Mouse (Mus musculus) limb, embryonic 10.5 days (tissue): ENCODE data around the gene Ankrd12. TPM values are rescaled to one million over a fixed set of nuclear protein-coding genes. Genes with fewer than 3 reads are reported as not detected.
A peak's percentile ranks its signal among the peaks of the same experiment; 100 is the strongest.

Source experiments
- DNase-seq: peaks from one replicate; pipeline ENCODE4 v3.0.0-alpha.2; 2017; ENCODE audit warnings: low spot score
- H3K27ac ChIP-seq: fragments of 300-500 bp; sonication (generic); 2 replicates; pipeline ENCODE4 v1.5.1; 2016; ENCODE audit warnings: mild to moderate bottlenecking
- H3K27me3 ChIP-seq: fragments of 300-500 bp; sonication (generic); 2 replicates; pipeline ENCODE4 v1.6.1; 2016; ENCODE audit warnings: low read depth, mild to moderate bottlenecking; ENCODE audit not compliant: poor library complexity, severe bottlenecking
- H3K36me3 ChIP-seq: fragments of 300-500 bp; sonication (generic); 2 replicates; pipeline ENCODE4 v1.6.1; 2016; ENCODE audit warnings: mild to moderate bottlenecking, moderate library complexity
- H3K4me1 ChIP-seq: fragments of 300-500 bp; sonication (generic); 2 replicates; pipeline ENCODE4 v1.6.1; 2016
- H3K4me3 ChIP-seq: fragments of 300-500 bp; sonication (generic); 2 replicates; pipeline ENCODE4 v1.5.1; 2016; ENCODE audit warnings: mild to moderate bottlenecking, moderate library complexity
- H3K9me3 ChIP-seq: fragments of 300-500 bp; sonication (generic); replicated peaks from 2 replicates; pipeline ENCODE4 v1.6.1; 2016; ENCODE audit warnings: mild to moderate bottlenecking
- WGBS: fragments of 180-500 bp; shearing (Covaris S2); methylation state at CpG from one replicate; pipeline ENCODE4 v1.1.7; 2016; 5-methylcytosine and 5-hydroxymethylcytosine counted together
- polyA plus RNA-seq: library from polyadenylated mRNA; unstranded; fragments of >200 nt; fragmentation: Nextera tagmentation; extraction: Ambion mirVana; gene quantifications from 2 replicates; pipeline ENCODE4 v1.2.1, GENCODE M21; 2016

Ankrd12 gene
- polyA plus RNA-seq, 1 experiment from 2014 or later = 18.8 TPM

- no peak overlapping the region for H3K27ac ChIP-seq
- H3K36me3 ChIP-seq = no peaks in the 10 kb centered on the region
- H3K4me3 ChIP-seq = no peak overlapping the region
- peaks cover 10% of the 10 kb centered on the region for H3K4me1 ChIP-seq
- DNase-seq = no peak
- no peaks in the 10 kb centered on the region for H3K27me3 ChIP-seq
- no peaks in the 10 kb centered on the region for H3K9me3 ChIP-seq
- WGBS = 91% methylated on average over 7 of the region's 7 CpGs
Measured at GRCm38 (mm10) chr17:66104076-66104475, 27.2 kb upstream of the Ankrd12 start.

- H3K4me1 ChIP-seq = peaks cover 10% of the 10 kb centered on the region
- H3K36me3 ChIP-seq = peaks cover 9% of the 10 kb centered on the region; the same call in 1 of the 2 replicates
- DNase-seq = peak; percentile 98
- WGBS = under 1% methylated on average over 67 of the region's 67 CpGs
- no peaks in the 10 kb centered on the region for H3K9me3 ChIP-seq
- H3K27me3 ChIP-seq = no peaks in the 10 kb centered on the region
- peak within 1 kb of the TSS; percentile 94 for H3K27ac ChIP-seq
- peak within 1 kb of the TSS; percentile 96 for H3K4me3 ChIP-seq
Measured at GRCm38 (mm10) chr17:66101380-66102330, 24.8 kb upstream of the Ankrd12 start, which contains the start of gene Ndufv2. Gene Ndufv2 (minus strand): TSS chr17:66101559.

- DNase-seq = no peak
- WGBS = 1% methylated on average over 41 of the region's 41 CpGs
- H3K27me3 ChIP-seq = no peaks in the 10 kb centered on the region
Measured at GRCm38 (mm10) chr17:66100566-66101379, 23.9 kb upstream of the Ankrd12 start.

GRCm38 (mm10) chr17:66092664-66093063 is 15.8 kb upstream of the Ankrd12 start:
- WGBS = 86% methylated on average over 3 of the region's 3 CpGs

More at GRCm38 (mm10) chr17:66100566-66101379, 23.9 kb upstream of the Ankrd12 start:
- peak overlapping the region; percentile 94 for H3K27ac ChIP-seq
- peak overlapping the region; percentile 96 for H3K4me3 ChIP-seq
- peaks cover 12% of the 10 kb centered on the region for H3K36me3 ChIP-seq
- no peaks in the 10 kb centered on the region for H3K9me3 ChIP-seq
- H3K4me1 ChIP-seq = peaks cover 10% of the 10 kb centered on the region

GRCm38 (mm10) chr17:66092065-66092464 is 15.2 kb upstream of the Ankrd12 start:
- H3K4me1 ChIP-seq = no peaks in the 10 kb centered on the region
- H3K27ac ChIP-seq = no peak overlapping the region
- no peak for DNase-seq
- no peaks in the 10 kb centered on the region for H3K27me3 ChIP-seq
- H3K9me3 ChIP-seq = no peaks in the 10 kb centered on the region
- H3K36me3 ChIP-seq = peaks cover 53% of the 10 kb centered on the region
- H3K4me3 ChIP-seq = no peak overlapping the region
- 95% methylated on average over 2 of the region's 2 CpGs for WGBS

More at GRCm38 (mm10) chr17:66092664-66093063, 15.8 kb upstream of the Ankrd12 start:
- H3K36me3 ChIP-seq = peaks cover 53% of the 10 kb centered on the region
- no peaks in the 10 kb centered on the region for H3K4me1 ChIP-seq
- H3K27ac ChIP-seq = no peak overlapping the region
- H3K9me3 ChIP-seq = no peaks in the 10 kb centered on the region
- no peak for DNase-seq
- H3K4me3 ChIP-seq = no peak overlapping the region
- no peaks in the 10 kb centered on the region for H3K27me3 ChIP-seq

- DNase-seq = no peak
- Histone ChIP-seq H3K27me3 (no peaks in the 10 kb centered on the region), H3K9me3 (no peaks in the 10 kb centered on the region), H3K36me3 (peaks cover 58% of the 10 kb centered on the region), H3K4me3 (no peak overlapping the region), H3K27ac (no peak overlapping the region), H3K4me1 (no peaks in the 10 kb centered on the region)
- WGBS = 94% methylated on average over 2 of the region's 2 CpGs
Measured at GRCm38 (mm10) chr17:66091392-66091791, 14.5 kb upstream of the Ankrd12 start.

GRCm38 (mm10) chr17:66090251-66090650 is 13.4 kb upstream of the Ankrd12 start:
- Histone ChIP-seq H3K4me3 (no peak overlapping the region), H3K36me3 (peaks cover 65% of the 10 kb centered on the region), H3K27ac (no peak overlapping the region), H3K9me3 (no peaks in the 10 kb centered on the region), H3K4me1 (no peaks in the 10 kb centered on the region), H3K27me3 (no peaks in the 10 kb centered on the region)
- DNase-seq = no peak

- WGBS = 94% methylated on average over 1 of the region's 1 CpGs
- H3K27me3 ChIP-seq = no peaks in the 10 kb centered on the region
- no peaks in the 10 kb centered on the region for H3K9me3 ChIP-seq
- no peak for DNase-seq
- H3K4me1 ChIP-seq = no peaks in the 10 kb centered on the region
- H3K4me3 ChIP-seq = no peak overlapping the region
- no peak overlapping the region for H3K27ac ChIP-seq
- H3K36me3 ChIP-seq = peaks cover 83% of the 10 kb centered on the region
Measured at GRCm38 (mm10) chr17:66085038-66085437, 8.1 kb upstream of the Ankrd12 start.

GRCm38 (mm10) chr17:66084486-66084885 is 7.6 kb upstream of the Ankrd12 start:
- no peaks in the 10 kb centered on the region for H3K9me3 ChIP-seq
- no peaks in the 10 kb centered on the region for H3K27me3 ChIP-seq
- no peak overlapping the region for H3K4me3 ChIP-seq
- H3K36me3 ChIP-seq = peaks cover 84% of the 10 kb centered on the region
- no peaks in the 10 kb centered on the region for H3K4me1 ChIP-seq
- WGBS = 89% methylated on average over 1 of the region's 1 CpGs
- no peak for DNase-seq
- no peak overlapping the region for H3K27ac ChIP-seq

- peak overlapping the region; percentile 91 for H3K27ac ChIP-seq
- 2% methylated on average over 23 of the region's 23 CpGs for WGBS
- peak overlapping the region; percentile 88 for H3K4me3 ChIP-seq
- H3K4me1 ChIP-seq = peaks cover 14% of the 10 kb centered on the region
- no peak for DNase-seq
- H3K36me3 ChIP-seq = peaks cover 35% of the 10 kb centered on the region
- no peaks in the 10 kb centered on the region for H3K27me3 ChIP-seq
- no peaks in the 10 kb centered on the region for H3K9me3 ChIP-seq
Measured at GRCm38 (mm10) chr17:66077437-66077850, 555 bp upstream of the Ankrd12 start.

GRCm38 (mm10) chr17:66076174-66076927 is 538 bp downstream of the Ankrd12 start:
- 1% methylated on average over 93 of the region's 95 CpGs for WGBS
- Histone ChIP-seq H3K9me3 (no peaks in the 10 kb centered on the region), H3K4me3 (peak overlapping the region; percentile 88), H3K36me3 (peaks cover 30% of the 10 kb centered on the region), H3K27ac (peak overlapping the region; percentile 91), H3K4me1 (peaks cover 14% of the 10 kb centered on the region), H3K27me3 (no peaks in the 10 kb centered on the region)
- DNase-seq = peak; percentile 63

- DNase-seq = peak; percentile 36
- Histone ChIP-seq H3K9me3 (no peaks in the 10 kb centered on the region), H3K36me3 (peaks cover 24% of the 10 kb centered on the region), H3K27ac (peak overlapping the region; percentile 91; the same call in 1 of the 2 replicates), H3K4me3 (peak overlapping the region; percentile 88), H3K27me3 (no peaks in the 10 kb centered on the region), H3K4me1 (peaks cover 14% of the 10 kb centered on the region)
- 6% methylated on average over 12 of the region's 12 CpGs for WGBS
Measured at GRCm38 (mm10) chr17:66075827-66076173, 1.1 kb downstream of the Ankrd12 start.
